Mouse (Mus musculus) lung, adult 2 months (tissue): ENCODE results near the gene Shroom3.

Experiments
- CTCF ChIP-seq: fragments of 200-500 bp; IDR thresholded peaks from 2 replicates; pipeline ENCODE4 v1.5.1; 2011; ENCODE audit warnings: mild to moderate bottlenecking, low read length, control low read depth; ENCODE audit not compliant: insufficient read depth
- POLR2A ChIP-seq: fragments of 200-500 bp; IDR thresholded peaks from 2 replicates; pipeline ENCODE4 v1.6.1; 2011; ENCODE audit warnings: low read depth, mild to moderate bottlenecking, control low read depth, low read length, borderline replicate concordance; ENCODE audit errors: extremely low read depth

DNA sequence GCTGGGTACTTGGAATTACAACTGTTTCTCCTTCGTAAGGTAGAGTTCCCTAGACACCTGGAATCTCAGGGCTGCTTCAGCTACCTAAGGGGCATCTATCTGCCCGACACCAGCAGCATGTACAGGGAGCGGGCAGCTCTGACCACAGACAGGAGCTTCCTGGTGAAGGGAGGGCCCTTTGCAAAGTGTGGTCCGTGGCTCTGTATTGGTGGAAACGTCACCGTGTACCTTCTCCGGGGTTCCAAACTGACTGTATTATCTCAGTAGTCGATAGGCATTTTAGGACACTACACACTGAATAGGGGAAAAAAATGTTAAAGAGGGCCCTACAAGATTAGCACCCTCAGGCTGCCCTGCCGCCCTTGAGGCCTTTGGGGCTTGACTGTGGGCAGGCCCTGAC, 221.9 kb downstream of the Shroom3 start:
- no peak for TF ChIP-seq CTCF
- no peak for TF ChIP-seq POLR2A
